Mouse (Mus musculus) CD4-positive helper T cell, adult 2 months (primary cell): Measurements from ENCODE around the gene Hist1h4k.

ENCODE experiments used
- DNase-seq: peaks from one replicate; pipeline ENCODE4 v3.0.0-alpha.2; 2012; ENCODE audit warnings: low read depth, missing footprints, low spot score

The Hist1h4k gene

DNA sequence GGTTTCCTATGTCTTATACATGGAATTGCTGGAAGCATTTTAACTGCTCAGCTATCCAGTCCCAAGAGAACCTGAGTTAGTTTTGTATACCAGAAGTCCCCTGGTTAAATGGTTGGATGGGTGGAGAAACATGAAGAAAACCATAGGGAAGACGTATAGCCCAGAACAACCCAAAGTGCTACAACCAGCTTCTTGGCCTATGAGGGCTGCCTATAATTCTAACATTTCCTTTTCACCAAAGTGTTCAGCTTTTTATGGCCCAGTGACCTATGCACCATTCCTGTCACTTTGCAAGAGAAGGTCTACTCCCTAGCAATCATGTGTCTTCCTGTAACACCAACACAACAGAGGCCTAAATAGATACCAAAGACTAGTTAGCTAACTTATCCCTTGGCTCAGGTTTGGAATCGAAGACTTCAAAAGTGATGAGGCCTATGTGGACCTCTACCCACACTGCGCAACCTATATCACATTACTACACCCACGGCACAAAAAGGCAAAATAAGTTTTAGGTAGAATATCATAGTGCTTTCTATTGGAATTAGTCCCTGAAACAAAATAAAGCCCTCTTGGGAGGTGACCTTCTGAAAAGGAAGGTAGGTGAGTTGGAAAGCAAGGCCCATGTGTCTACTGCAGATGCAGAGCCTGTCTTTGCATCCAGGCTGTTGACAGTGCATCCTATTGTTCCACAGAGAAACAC is 31.8 kb downstream of the Hist1h4k start:
- DNase-seq: no peak

DNA sequence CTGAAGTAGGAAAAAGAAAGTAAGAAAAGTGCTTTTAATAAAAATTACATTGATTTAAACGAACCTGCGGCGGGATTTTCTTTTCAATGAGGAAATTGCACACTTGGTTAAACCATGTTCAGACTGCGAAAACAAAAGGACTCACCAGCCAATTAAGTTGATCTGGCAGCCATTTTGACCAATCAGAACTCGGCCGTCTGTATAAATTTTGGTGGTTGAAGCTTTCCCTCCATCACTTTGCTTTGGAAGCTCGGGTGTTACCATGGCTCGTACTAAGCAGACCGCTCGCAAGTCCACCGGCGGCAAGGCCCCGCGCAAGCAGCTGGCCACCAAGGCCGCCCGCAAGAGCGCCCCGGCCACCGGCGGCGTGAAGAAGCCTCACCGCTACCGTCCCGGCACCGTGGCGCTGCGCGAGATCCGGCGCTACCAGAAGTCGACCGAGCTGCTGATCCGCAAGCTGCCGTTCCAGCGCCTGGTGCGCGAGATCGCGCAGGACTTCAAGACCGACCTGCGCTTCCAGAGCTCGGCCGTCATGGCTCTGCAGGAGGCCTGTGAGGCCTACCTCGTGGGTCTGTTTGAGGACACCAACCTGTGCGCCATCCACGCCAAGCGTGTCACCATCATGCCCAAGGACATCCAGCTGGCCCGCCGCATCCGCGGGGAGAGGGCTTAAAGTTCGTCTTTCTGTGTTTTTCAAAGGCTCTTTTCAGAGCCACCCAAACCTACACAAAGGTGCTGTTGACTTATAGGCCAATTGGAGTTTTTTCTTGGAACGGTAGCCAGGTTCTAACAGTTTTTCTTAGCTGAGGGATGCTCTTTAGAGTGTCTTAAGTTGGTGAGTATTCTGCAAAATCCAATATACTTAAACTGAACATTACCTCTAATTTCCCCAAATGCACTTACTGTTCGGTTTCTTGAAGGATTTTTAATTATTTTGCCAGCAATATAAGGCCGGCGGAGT is 32.6 kb downstream of the Hist1h4k start, which contains the start of gene Hist1h3h:
TSS of gene Hist1h3h (plus strand) at position 263 of the 961 bp plus-strand sequence.
- DNase-seq: peak; percentile 89

DNA sequence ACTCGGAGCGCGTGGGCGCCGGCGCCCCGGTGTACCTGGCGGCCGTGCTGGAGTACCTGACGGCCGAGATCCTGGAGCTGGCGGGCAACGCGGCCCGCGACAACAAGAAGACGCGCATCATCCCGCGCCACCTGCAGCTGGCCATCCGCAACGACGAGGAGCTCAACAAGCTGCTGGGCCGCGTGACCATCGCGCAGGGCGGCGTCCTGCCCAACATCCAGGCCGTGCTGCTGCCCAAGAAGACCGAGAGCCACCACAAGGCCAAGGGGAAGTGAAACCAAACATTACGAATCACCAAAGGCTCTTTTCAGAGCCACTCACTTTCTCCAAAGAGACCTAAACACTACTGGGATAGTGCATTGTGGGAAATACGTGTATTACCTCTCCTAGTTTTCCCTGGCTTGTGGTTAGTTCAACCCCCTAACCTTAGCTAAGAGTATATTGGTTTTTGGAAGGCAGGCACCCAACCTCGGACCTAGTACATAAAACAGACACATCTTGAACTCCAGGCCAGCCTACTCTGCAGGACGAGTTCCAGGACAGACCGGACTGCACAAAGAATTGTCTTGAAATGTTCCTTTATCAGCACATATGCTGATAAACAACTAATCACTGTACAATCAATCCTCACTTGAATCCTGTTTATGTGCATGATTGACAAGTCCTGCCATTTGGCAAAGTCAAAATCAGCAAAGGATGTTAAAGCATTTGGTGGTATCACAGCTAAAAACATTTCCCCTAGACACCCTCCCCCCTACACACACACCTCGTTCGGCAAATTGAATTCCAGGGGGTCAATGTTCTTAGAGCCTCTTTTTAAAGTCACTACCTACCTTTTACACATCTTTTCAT is 33.5 kb downstream of the Hist1h4k start:
- DNase-seq: peak; percentile 60

DNA sequence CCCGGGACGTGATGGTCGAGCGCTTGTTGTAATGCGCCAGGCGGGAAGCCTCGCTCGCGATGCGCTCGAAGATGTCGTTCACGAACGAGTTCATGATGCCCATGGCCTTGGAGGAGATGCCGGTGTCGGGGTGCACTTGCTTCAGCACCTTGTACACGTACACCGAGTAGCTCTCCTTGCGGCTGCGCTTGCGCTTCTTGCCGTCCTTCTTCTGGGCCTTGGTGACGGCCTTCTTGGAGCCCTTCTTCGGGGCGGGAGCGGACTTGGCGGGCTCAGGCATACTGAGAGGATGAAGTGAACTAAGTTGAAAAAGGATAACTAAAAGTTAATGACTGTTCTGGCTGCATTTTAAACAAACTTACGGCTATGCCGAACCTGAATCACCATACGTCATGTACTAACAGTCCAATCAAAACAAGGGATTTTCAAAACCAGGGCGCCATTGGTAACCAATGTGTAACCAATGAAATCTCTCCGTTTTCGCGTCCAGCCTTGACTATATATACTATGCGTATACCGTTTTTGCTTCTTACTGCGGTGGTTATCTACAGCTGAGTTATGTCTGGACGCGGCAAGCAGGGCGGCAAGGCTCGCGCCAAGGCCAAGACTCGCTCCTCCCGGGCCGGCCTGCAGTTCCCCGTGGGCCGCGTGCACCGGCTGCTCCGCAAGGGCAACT is 34.3 kb downstream of the Hist1h4k start, which contains the start of the genes Hist1h2bl and Hist1h2ai:
TSS of gene Hist1h2bl (minus strand) at position 280 of the 676 bp plus-strand sequence.
TSS of gene Hist1h2ai (plus strand) at position 559 of the 676 bp plus-strand sequence.
- peak; percentile 92 for DNase-seq

DNA sequence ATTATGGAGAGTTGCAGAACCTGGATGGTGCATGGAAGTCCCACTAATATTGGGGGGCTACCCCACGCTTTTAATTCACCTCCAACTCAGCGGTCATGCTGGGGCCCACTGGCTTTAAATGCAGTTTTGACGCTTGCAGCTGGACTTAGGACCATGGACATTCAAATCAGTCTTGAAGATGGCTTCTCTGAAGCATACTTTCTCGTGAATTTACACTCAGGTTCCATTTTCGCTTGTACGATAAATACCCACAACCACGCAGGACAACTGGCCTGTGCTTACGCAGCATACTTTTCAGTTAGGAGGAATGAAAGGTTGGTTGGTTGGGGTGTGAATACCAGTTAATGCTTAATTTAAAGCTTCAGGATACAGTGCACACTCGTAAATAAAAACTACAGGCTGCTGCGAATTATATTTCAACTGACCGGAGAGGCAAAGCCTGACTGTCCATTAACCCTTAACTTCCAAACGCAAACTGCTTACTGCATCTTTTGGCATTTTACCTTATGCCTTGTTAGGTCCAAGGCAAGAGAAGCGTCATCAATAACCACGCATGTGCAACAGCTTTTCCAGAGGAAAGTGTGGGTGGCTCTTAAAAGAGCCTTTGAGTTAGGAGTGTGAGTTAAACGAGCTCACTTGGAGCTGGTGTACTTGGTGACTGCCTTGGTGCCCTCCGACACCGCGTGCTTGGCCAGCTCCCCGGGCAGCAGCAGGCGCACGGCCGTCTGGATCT is 35.0 kb downstream of the Hist1h4k start:
- DNase-seq: peak; percentile 55

DNA sequence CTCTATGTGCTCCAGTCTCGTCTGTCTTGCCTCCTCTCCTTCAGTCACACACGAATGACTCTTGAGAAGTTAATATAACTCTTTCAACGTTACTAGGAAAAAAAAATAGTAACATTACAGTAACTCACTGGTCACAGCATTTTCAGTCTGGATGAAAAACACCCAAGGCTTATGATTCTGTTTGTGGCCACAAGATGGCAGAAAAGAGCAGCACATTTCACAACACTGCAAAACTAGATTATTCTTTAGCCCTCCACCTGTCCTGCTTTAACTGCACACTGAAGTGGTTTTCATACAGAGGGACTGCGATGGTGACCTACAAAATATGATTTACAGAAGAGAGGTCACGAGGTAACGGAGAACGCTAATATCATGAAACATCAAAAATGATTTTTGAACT is 35.6 kb downstream of the Hist1h4k start:
- DNase-seq: peak; percentile 78

DNA sequence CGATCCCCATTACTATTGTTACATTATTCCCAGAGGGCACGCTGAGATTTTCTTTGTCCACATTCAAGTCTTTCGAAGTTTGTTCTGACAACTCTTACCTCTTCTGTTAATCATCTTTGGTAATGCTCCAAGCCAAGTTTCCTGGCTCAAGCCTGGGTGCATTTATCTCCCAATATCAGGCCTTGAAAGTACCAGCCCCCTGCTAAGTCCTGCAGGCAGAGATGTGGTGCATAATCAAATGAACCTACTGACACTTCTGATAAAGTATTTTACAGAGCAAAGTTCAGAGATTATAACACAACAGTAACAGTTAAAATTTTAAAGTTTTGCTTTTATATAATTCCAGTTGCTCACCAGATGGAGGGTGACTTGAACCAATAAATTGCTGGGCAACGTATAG is 38.6 kb downstream of the Hist1h4k start:
- no peak for DNase-seq

DNA sequence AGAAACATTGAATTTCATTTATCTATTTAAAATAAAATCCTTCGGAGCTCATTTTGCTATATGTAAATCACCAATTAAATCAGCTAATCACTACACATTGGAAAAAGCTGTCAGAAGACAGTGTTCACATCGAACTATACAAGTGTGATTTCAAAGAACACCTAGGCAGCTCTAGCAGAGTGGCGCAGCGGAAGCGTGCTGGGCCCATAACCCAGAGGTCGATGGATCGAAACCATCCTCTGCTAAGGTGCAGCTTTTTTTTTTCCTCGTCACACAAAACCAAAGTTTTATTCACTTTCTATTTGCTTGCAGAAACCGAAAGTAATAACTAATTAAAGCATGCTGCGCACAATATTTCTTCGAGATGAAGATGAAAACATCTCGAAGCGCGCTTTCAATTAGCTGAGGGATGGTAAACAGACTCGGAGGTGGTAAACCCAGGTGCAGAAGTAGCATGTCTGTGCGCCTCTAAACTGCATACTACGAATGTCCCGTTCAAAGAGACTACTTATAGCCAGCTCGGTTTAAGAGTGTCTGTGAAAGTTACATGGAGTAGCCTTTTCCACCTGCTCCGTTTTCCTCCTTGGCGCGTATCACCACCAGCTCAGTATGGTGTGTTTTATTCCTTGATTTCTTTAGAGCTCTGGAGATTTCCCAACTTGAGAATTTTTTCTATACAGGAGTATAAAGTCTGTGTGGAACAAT is 39.3 kb downstream of the Hist1h4k start:
- DNase-seq: peak; percentile 89

DNA sequence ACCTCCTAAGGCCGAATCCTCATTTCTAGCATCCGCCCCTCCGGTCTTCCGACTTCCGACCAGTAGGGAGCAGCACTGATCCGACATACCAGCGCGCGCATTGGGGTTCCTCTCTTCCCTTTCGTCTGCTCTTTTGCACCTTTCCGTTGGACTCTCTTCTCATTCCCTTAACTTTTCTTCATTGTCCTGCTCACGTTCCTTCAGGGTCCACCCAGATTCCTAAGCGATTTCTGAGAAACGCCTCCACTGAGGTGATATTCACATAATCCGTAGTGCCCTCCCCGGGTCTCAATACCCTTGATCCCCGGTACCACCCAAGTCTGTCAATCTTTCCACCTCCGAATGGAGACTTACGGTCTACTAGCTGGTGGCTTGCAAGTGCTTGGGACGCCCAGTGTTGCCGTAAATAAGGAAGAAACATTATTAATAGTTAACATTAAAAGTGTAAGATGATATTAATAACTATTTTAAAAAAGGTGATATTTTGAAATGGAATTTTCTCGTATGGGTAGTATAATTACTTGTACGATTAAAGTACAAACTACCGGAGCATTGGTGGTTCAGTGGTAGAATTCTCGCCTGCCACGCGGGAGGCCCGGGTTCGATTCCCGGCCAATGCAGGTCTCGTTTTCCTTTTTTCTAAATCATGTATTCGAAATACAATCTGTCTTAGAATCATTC is 40.1 kb downstream of the Hist1h4k start:
- DNase-seq: peak; percentile 88

DNA sequence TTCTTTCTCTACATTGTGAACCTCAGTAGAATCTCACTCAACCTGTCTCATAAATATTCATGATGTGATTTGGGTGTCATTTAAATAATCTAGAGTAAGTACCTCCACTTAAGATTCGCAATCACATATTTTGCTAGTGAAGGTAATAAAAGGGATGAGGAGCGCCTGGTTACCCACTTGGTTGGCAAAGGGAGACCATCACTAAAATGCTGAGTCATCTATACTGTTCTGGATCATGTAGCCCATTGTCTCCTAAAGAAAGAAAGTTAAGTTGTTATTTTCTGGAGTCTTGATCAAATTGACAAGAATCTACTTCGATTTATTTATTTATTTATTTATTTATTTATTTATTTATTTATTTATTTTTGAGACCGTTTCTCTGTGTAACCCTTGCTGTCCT is 43.6 kb downstream of the Hist1h4k start:
- DNase-seq: no peak
